Mouse (Mus musculus): ENCODE measurements around the gene CK137956. TPM values are rescaled to one million over a fixed set of nuclear protein-coding genes. Genes with fewer than 3 reads are reported as not detected.

Gene CK137956
- polyA plus RNA-seq, 1 experiment: 0.80 TPM

DNA sequence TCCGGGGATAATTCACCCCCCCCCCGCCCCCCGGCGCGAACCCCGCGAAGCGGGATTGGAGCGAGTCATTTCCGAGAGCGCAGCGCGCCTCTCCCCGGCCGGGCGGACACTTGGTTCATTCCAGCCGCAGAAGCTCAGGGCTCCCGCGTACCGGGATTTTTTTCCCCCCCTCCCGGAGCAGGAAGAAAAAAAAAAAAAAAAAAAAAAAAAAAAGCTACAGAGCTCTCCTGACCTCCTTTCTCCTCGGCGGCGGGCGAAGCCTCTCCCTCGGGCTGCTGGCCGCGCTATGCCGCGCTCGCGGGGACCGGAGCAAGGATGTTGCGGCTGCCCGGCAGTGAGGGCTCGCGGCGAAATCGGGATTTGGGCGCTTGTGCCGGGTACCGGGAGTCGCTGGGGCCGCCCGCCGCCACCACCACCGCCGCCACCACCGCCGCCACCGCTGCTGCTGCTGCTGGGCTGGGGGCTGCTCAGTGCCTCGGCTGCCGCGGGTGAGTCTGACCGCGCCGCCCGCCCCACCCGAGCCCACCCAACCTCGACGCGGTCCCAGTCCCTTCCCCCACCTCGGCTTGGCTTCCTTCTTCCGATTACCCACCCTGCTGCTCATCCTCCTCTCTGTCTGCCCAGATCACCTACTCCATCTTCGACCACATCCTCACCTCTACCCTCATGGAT lies 17.2 kb upstream of the CK137956 start, which contains the start of gene Csmd2:
TSS of gene Csmd2 (plus strand) at position 74 of the 672 bp plus-strand sequence.
- H3K27me3 ChIP-seq (ENCODE audit: control insufficient read depth, insufficient read depth, low read length): no peaks in the 10 kb centered on the region
- under 1% methylated on average over 58 of the region's 65 CpGs for WGBS
- peak within 1 kb of the TSS; percentile 92 for H3K4me3 ChIP-seq (replicated peaks; ENCODE audit: insufficient read depth, low read depth, low read length)
- TF ChIP-seq CTCF (IDR thresholded peaks at IDR 0.05; ENCODE audit: borderline replicate concordance, insufficient read depth, low read depth, low read length) (no peak), POLR2A (IDR thresholded peaks at IDR 0.05; ENCODE audit: borderline replicate concordance, insufficient read depth, low read length) (no peak)
- H3K27ac ChIP-seq (ENCODE audit: insufficient read depth, low read length): no peak within 1 kb of the TSS; the same call in 1 of the 2 replicates
- H3K4me1 ChIP-seq (ENCODE audit: control insufficient read depth, insufficient read depth, low read length): peaks cover 7% of the 10 kb centered on the region
- peak; percentile 80 for DNase-seq

DNA sequence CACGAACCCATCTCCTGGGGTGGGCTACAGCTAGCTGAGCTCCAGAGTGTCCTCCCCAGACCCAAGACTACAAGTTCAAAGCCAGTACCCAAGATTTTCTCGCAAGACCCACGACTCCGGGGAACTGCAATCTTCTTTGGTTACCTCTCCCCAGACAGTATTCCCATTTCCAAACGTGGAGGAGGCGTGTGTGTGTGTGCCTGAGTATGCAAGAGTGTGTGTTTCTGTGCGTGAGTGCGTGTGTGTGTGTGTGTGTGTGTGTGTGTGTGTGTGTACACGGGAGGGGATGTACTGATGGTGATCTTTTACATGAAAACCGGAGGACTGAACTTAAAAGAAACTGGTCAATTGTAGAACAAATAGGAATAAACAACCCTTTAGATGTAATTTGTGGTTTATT lies 16.5 kb upstream of the CK137956 start:
- peak overlapping the region; percentile 92 for H3K4me3 ChIP-seq (replicated peaks; ENCODE audit: insufficient read depth, low read depth, low read length)
- WGBS: 14% methylated on average over 10 of the region's 10 CpGs
- TF ChIP-seq CTCF (IDR thresholded peaks at IDR 0.05; ENCODE audit: borderline replicate concordance, insufficient read depth, low read depth, low read length) (no peak), POLR2A (IDR thresholded peaks at IDR 0.05; ENCODE audit: borderline replicate concordance, insufficient read depth, low read length) (no peak)
- H3K27ac ChIP-seq (ENCODE audit: insufficient read depth, low read length): no peak overlapping the region
- H3K27me3 ChIP-seq (ENCODE audit: control insufficient read depth, insufficient read depth, low read length): no peaks in the 10 kb centered on the region
- H3K4me1 ChIP-seq (ENCODE audit: control insufficient read depth, insufficient read depth, low read length): peaks cover 7% of the 10 kb centered on the region
- DNase-seq: peak; percentile 23 to 37

DNA sequence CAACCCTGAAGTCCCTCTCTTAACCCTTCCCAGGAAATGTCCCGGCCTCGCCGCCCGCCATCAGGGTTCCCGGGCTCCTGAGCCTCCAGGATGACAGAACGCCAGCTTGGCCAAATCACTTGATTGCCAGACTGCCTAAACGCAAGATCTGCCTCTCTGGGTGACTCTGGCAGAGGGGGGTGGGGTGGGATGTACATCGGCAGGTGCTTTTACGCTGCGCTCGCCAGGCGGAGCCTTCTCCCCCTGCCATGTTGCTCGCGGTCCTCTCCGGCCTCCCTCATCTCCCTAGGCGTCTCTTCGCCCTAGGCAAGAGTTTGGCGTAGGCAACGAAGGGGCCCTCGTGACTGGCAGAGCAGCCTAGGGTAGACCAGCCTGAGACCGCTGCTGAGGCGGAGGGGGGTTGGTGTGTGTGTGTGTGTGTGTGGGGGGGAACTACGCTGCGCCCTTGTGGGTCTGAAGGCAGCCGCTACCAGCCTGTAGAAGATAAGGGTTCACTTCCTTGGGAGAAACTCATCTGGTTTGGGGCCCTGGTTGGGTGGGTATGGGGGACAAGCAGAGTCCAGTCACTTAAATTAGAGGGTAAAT lies 15.8 kb upstream of the CK137956 start:
- TF ChIP-seq POLR2A (IDR thresholded peaks at IDR 0.05; ENCODE audit: borderline replicate concordance, insufficient read depth, low read length) (no peak), CTCF (IDR thresholded peaks at IDR 0.05; ENCODE audit: borderline replicate concordance, insufficient read depth, low read depth, low read length) (no peak)
- Histone ChIP-seq H3K4me3 (replicated peaks; ENCODE audit: insufficient read depth, low read depth, low read length) (no peak overlapping the region), H3K27me3 (ENCODE audit: control insufficient read depth, insufficient read depth, low read length) (no peaks in the 10 kb centered on the region), H3K27ac (ENCODE audit: insufficient read depth, low read length) (no peak overlapping the region), H3K4me1 (ENCODE audit: control insufficient read depth, insufficient read depth, low read length) (peaks cover 7% of the 10 kb centered on the region)
- WGBS: 34% methylated on average over 25 of the region's 25 CpGs
- DNase-seq: peak; percentile 27 to 34

DNA sequence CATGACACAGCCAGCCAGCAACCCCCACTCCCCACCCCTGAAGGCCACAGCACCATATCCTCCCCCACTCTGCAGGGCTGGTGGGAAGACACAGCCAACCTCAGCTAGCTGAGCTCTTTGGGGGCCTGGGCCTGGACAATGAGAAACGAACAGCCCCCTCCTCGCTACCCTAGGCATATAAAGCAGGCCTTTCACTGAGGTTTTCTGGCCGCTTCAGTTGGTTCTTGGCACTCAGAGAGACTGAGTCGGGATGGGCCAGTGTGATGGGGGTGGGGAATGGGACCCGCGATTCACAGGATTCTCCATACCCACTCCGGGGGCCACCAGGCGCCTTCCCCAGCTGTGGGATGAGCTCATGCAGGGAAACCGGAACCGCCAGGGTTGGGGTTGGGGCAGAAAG lies 15.1 kb upstream of the CK137956 start:
- no peaks in the 10 kb centered on the region for H3K27me3 ChIP-seq (ENCODE audit: control insufficient read depth, insufficient read depth, low read length)
- peaks cover 7% of the 10 kb centered on the region for H3K4me1 ChIP-seq (ENCODE audit: control insufficient read depth, insufficient read depth, low read length)
- H3K4me3 ChIP-seq (replicated peaks; ENCODE audit: insufficient read depth, low read depth, low read length): no peak overlapping the region
- 55% methylated on average over 10 of the region's 10 CpGs for WGBS
- H3K27ac ChIP-seq (ENCODE audit: insufficient read depth, low read length): no peak overlapping the region
- peak in 1 of 2 experiments; percentile 44 for DNase-seq
- TF ChIP-seq POLR2A (IDR thresholded peaks at IDR 0.05; ENCODE audit: borderline replicate concordance, insufficient read depth, low read length) (no peak), CTCF (IDR thresholded peaks at IDR 0.05; ENCODE audit: borderline replicate concordance, insufficient read depth, low read depth, low read length) (no peak)

DNA sequence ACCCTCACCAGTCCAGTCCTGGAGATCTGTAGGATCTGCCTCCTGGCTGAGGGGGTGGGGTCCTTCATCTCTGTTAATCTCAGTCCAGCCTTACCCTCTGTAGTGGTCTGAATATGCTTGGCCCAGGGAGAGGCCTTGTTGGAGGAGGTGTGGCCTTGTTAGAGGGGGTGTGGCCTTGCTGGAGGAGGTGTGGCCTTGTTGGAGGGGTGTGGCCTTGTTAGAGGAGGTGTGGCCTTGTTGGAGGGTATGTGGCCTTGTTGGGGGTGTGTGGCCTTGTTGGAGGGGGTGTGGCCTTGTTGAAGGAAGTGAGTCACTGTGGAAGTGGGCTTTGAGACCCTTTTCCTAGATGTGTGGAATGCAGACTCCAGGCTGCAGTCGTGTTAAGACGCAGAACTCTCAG lies 13.7 kb upstream of the CK137956 start:
- Histone ChIP-seq H3K27ac (ENCODE audit: insufficient read depth, low read length) (no peak overlapping the region), H3K4me1 (ENCODE audit: control insufficient read depth, insufficient read depth, low read length) (peaks cover 4% of the 10 kb centered on the region), H3K4me3 (replicated peaks; ENCODE audit: insufficient read depth, low read depth, low read length) (no peak overlapping the region), H3K27me3 (ENCODE audit: control insufficient read depth, insufficient read depth, low read length) (no peaks in the 10 kb centered on the region)
- TF ChIP-seq CTCF (IDR thresholded peaks at IDR 0.05; ENCODE audit: borderline replicate concordance, insufficient read depth, low read depth, low read length) (no peak), POLR2A (IDR thresholded peaks at IDR 0.05; ENCODE audit: borderline replicate concordance, insufficient read depth, low read length) (no peak)
- 94% methylated on average over 2 of the region's 2 CpGs for WGBS
- DNase-seq: no peak

DNA sequence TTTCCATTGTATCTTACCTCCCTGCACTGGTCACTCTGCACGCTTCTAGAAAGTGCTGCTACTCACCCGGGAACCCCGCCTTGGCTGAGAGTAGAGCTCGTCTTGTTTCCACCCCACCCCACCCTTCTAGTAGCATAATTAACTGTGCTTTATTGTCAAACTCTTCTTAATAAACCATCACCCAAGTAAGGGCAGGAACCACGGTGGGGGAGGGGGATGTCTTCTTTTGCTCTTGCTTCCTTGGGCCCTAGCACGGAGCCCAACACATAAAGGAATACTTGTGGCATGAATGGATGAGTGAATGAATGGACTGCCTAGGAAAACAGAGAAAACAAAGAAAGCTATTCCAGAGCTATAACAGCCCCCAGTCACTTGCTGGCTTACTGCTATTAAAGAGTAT lies 10.4 kb upstream of the CK137956 start:
- WGBS: 76% methylated on average over 6 of the region's 6 CpGs
- H3K27me3 ChIP-seq (ENCODE audit: control insufficient read depth, insufficient read depth, low read length): no peaks in the 10 kb centered on the region
- no peak overlapping the region for H3K4me3 ChIP-seq (replicated peaks; ENCODE audit: insufficient read depth, low read depth, low read length)
- no peaks in the 10 kb centered on the region for H3K4me1 ChIP-seq (ENCODE audit: control insufficient read depth, insufficient read depth, low read length)
- DNase-seq: no peak
- no peak for TF ChIP-seq CTCF (IDR thresholded peaks at IDR 0.05; ENCODE audit: borderline replicate concordance, insufficient read depth, low read depth, low read length)
- TF ChIP-seq POLR2A (IDR thresholded peaks at IDR 0.05; ENCODE audit: borderline replicate concordance, insufficient read depth, low read length): no peak
- no peak overlapping the region for H3K27ac ChIP-seq (ENCODE audit: insufficient read depth, low read length)

DNA sequence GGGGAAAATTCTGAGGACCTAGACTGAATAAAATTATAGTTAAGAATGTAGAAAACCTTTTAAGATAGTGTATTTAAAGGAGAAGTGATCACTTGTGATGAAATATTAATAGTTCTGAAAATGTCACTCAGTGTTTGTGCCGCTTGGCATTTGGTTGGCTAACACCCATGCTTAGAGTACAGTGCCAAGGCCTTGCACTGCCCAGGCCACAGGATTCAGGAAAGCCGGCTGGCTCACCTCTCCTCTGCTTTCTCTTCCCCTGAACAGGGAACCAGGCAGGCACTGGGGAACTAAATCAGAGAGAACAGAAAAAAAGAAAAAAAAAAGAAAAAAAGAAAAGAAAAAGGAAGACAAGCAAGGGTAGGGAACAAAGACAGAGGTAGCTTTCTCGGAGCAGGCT lies 2.2 kb upstream of the CK137956 start:
- WGBS: 79% methylated on average over 3 of the region's 3 CpGs
- Histone ChIP-seq H3K4me3 (replicated peaks; ENCODE audit: insufficient read depth, low read depth, low read length) (no peak overlapping the region), H3K27ac (ENCODE audit: insufficient read depth, low read length) (no peak overlapping the region), H3K27me3 (ENCODE audit: control insufficient read depth, insufficient read depth, low read length) (no peaks in the 10 kb centered on the region), H3K4me1 (ENCODE audit: control insufficient read depth, insufficient read depth, low read length) (peaks cover 10% of the 10 kb centered on the region)
- no peak for TF ChIP-seq POLR2A (IDR thresholded peaks at IDR 0.05; ENCODE audit: borderline replicate concordance, insufficient read depth, low read length)
- TF ChIP-seq CTCF (IDR thresholded peaks at IDR 0.05; ENCODE audit: borderline replicate concordance, insufficient read depth, low read depth, low read length): no peak
- DNase-seq: no peak

DNA sequence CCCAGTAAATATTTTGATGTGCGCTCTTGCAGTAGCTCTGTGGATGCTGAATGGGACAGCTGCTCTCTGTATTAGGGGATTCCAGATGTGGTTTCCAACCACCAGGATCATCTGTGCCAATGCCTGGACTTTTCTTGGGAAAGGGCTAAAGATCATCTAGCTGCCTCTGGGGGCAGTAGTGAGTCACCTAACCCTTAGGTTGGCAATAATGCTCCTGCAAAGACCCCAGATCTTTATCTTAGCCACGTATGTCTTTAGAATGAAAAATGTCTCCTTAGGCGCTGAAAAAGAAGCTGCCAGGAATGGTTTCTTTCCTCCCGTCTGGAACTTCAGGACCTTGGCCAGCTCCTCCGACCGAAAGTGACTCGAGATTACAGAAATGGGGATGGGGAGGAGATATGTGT lies 731 bp downstream of the CK137956 start:
- Histone ChIP-seq H3K27me3 (ENCODE audit: control insufficient read depth, insufficient read depth, low read length) (no peaks in the 10 kb centered on the region), H3K4me1 (ENCODE audit: control insufficient read depth, insufficient read depth, low read length) (peaks cover 10% of the 10 kb centered on the region), H3K4me3 (replicated peaks; ENCODE audit: insufficient read depth, low read depth, low read length) (no peak overlapping the region), H3K27ac (ENCODE audit: insufficient read depth, low read length) (no peak overlapping the region)
- TF ChIP-seq CTCF (IDR thresholded peaks at IDR 0.05; ENCODE audit: borderline replicate concordance, insufficient read depth, low read depth, low read length): peak; percentile 44
- TF ChIP-seq POLR2A (IDR thresholded peaks at IDR 0.05; ENCODE audit: borderline replicate concordance, insufficient read depth, low read length): no peak
- DNase-seq: no peak
- 39% methylated on average over 7 of the region's 7 CpGs for WGBS
